Mouse (Mus musculus): Measurements from ENCODE around the gene Ppp2r5c. TPM values are rescaled to one million over a fixed set of nuclear protein-coding genes. Genes with fewer than 3 reads are reported as not detected.

The Ppp2r5c gene
- polyA plus RNA-seq, 1 experiment from 2014 or later: 146 TPM

- Histone ChIP-seq H3K27ac (ENCODE audit: low read length) (no peak overlapping the region), H3K4me3 (replicated peaks; ENCODE audit: low read length) (no peak overlapping the region), H3K4me1 (ENCODE audit: control insufficient read depth, insufficient read depth, low read length) (0 out of 2 replicates have a peak, but pooled peaks cover under 1% of the 10 kb centered on the region), H3K9ac (ENCODE audit: low read length) (no peak overlapping the region), H3K9me3 (replicated peaks; ENCODE audit: control insufficient read depth, low read length) (no peaks in the 10 kb centered on the region), H3K27me3 (ENCODE audit: control insufficient read depth, insufficient read depth, low read length) (no peaks in the 10 kb centered on the region), H3K4me2 (ENCODE audit: low read depth, low read length) (no peak overlapping the region), H3K36me3 (ENCODE audit: control insufficient read depth, insufficient read depth, low read length) (no peaks in the 10 kb centered on the region)
- WGBS: 89% methylated on average over 9 of the region's 9 CpGs
- no peak for ATAC-seq (ENCODE audit: insufficient read depth, low FRiP score)
Measured at GRCm38 (mm10) chr12:110478601-110479008, 31.7 kb downstream of the Ppp2r5c start.

DNA sequence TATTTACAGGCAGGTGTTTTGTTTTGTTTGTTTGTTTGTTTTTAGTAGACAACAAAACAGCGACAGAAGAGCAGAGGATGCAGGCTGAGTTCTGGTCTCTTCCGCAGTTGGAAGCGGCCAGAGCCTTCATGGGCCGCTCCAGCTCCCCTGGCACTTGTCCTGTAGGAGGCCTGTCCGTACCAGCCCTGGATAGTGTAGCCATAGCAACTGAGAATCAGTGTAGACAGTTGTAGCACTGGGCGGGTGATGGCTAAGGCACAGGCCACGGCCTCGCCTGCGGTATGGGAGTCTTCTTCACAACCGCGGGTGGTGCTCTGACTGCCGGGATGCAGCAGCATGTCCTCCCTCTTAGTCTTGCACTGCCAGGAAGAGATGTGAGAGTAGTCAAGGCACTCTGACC is 32.3 kb downstream of the Ppp2r5c start:
- H3K4me3 ChIP-seq (replicated peaks; ENCODE audit: low read length): no peak overlapping the region
- H3K9ac ChIP-seq (ENCODE audit: low read length): no peak overlapping the region
- no peak overlapping the region for H3K4me2 ChIP-seq (ENCODE audit: low read depth, low read length)
- ATAC-seq (ENCODE audit: insufficient read depth, low FRiP score): no peak
- peaks cover 6% of the 10 kb centered on the region; the same call in 1 of the 2 replicates for H3K4me1 ChIP-seq (ENCODE audit: control insufficient read depth, insufficient read depth, low read length)
- WGBS: 85% methylated on average over 12 of the region's 12 CpGs
- H3K27me3 ChIP-seq (ENCODE audit: control insufficient read depth, insufficient read depth, low read length): no peaks in the 10 kb centered on the region
- H3K36me3 ChIP-seq (ENCODE audit: control insufficient read depth, insufficient read depth, low read length): no peaks in the 10 kb centered on the region
- no peaks in the 10 kb centered on the region for H3K9me3 ChIP-seq (replicated peaks; ENCODE audit: control insufficient read depth, low read length)
- no peak overlapping the region for H3K27ac ChIP-seq (ENCODE audit: low read length)

DNA sequence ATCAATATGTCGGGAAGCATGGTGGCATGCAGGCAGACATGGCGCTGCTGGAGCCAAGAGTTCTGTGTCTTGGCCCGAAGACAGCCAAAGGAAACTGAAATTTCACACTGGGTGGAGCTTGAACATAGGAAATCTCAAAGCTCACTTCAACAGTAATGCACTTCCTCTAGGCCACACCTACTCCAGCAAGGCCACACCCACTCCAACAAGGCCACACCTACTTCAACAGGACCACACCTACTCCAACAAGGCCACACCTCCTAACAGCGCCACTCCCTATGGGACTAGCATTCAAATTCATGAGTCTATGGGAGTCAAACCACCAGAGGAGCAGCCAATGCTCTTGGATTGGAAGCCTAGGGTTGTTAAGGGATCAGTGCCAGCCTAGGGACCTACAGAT is 33.8 kb downstream of the Ppp2r5c start:
- H3K4me1 ChIP-seq (ENCODE audit: control insufficient read depth, insufficient read depth, low read length): peaks cover 11% of the 10 kb centered on the region
- H3K27ac ChIP-seq (ENCODE audit: low read length): no peak overlapping the region
- no peaks in the 10 kb centered on the region for H3K9me3 ChIP-seq (replicated peaks; ENCODE audit: control insufficient read depth, low read length)
- no peak for ATAC-seq (ENCODE audit: insufficient read depth, low FRiP score)
- no peak overlapping the region for H3K4me3 ChIP-seq (replicated peaks; ENCODE audit: low read length)
- H3K9ac ChIP-seq (ENCODE audit: low read length): no peak overlapping the region
- no peaks in the 10 kb centered on the region for H3K27me3 ChIP-seq (ENCODE audit: control insufficient read depth, insufficient read depth, low read length)
- 82% methylated on average over 4 of the region's 4 CpGs for whole genome bisulfite sequencing
- no peak overlapping the region for H3K4me2 ChIP-seq (ENCODE audit: low read depth, low read length)
- no peaks in the 10 kb centered on the region for H3K36me3 ChIP-seq (ENCODE audit: control insufficient read depth, insufficient read depth, low read length)

GRCm38 (mm10) chr12:110483761-110484160 is 36.8 kb downstream of the Ppp2r5c start:
- 38% methylated on average over 6 of the region's 6 CpGs for WGBS
- no peak for ATAC-seq (ENCODE audit: insufficient read depth, low FRiP score)
- Histone ChIP-seq H3K9ac (ENCODE audit: low read length) (no peak overlapping the region), H3K36me3 (ENCODE audit: control insufficient read depth, insufficient read depth, low read length) (no peaks in the 10 kb centered on the region), H3K4me3 (replicated peaks; ENCODE audit: low read length) (no peak overlapping the region), H3K27me3 (ENCODE audit: control insufficient read depth, insufficient read depth, low read length) (no peaks in the 10 kb centered on the region), H3K4me2 (ENCODE audit: low read depth, low read length) (no peak overlapping the region), H3K27ac (ENCODE audit: low read length) (no peak overlapping the region), H3K4me1 (ENCODE audit: control insufficient read depth, insufficient read depth, low read length) (peaks cover 35% of the 10 kb centered on the region), H3K9me3 (replicated peaks; ENCODE audit: control insufficient read depth, low read length) (no peaks in the 10 kb centered on the region)

- WGBS: 3% methylated on average over 17 of the region's 17 CpGs
- peak overlapping the region; percentile 80 for H3K4me3 ChIP-seq (replicated peaks; ENCODE audit: low read length)
- H3K4me1 ChIP-seq (ENCODE audit: control insufficient read depth, insufficient read depth, low read length): peaks cover 35% of the 10 kb centered on the region
- peak overlapping the region; percentile 91 for H3K9ac ChIP-seq (ENCODE audit: low read length)
- no peaks in the 10 kb centered on the region for H3K36me3 ChIP-seq (ENCODE audit: control insufficient read depth, insufficient read depth, low read length)
- no peaks in the 10 kb centered on the region for H3K27me3 ChIP-seq (ENCODE audit: control insufficient read depth, insufficient read depth, low read length)
- H3K4me2 ChIP-seq (ENCODE audit: low read depth, low read length): peak overlapping the region; percentile 95
- ATAC-seq (ENCODE audit: insufficient read depth, low FRiP score): peak; percentile 35
- no peaks in the 10 kb centered on the region for H3K9me3 ChIP-seq (replicated peaks; ENCODE audit: control insufficient read depth, low read length)
- H3K27ac ChIP-seq (ENCODE audit: low read length): peak overlapping the region; percentile 100
Measured at GRCm38 (mm10) chr12:110484824-110485584, 38.1 kb downstream of the Ppp2r5c start.

GRCm38 (mm10) chr12:110485585-110486331 is 38.8 kb downstream of the Ppp2r5c start:
- Histone ChIP-seq H3K27ac (ENCODE audit: low read length) (peak overlapping the region; percentile 100), H3K4me3 (replicated peaks; ENCODE audit: low read length) (peak overlapping the region; percentile 80), H3K4me1 (ENCODE audit: control insufficient read depth, insufficient read depth, low read length) (peaks cover 35% of the 10 kb centered on the region), H3K4me2 (ENCODE audit: low read depth, low read length) (peak overlapping the region; percentile 95), H3K36me3 (ENCODE audit: control insufficient read depth, insufficient read depth, low read length) (no peaks in the 10 kb centered on the region), H3K27me3 (ENCODE audit: control insufficient read depth, insufficient read depth, low read length) (no peaks in the 10 kb centered on the region), H3K9me3 (replicated peaks; ENCODE audit: control insufficient read depth, low read length) (no peaks in the 10 kb centered on the region), H3K9ac (ENCODE audit: low read length) (peak overlapping the region; percentile 91)
- ATAC-seq (ENCODE audit: insufficient read depth, low FRiP score): peak; percentile 88
- WGBS: under 1% methylated on average over 27 of the region's 27 CpGs

DNA sequence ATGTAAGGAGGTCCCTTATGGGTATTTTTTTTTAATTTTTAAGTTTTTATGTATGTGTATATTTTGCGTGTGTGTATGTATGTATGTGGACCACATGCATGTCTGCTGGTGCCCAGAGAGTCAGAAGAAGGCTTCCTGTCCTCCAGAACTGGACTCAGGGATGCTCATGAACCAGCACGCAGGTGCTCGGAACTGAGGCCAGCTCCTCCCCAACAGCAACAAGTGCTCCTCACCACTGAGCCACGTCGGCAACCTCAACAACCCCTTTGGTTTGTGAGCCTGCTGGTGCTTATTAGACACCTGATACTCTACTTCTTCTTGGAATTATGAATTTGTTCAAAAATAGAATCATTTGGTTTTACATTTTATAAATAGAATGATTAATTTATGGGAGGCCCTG is 39.9 kb downstream of the Ppp2r5c start:
- no peak overlapping the region for H3K27ac ChIP-seq (ENCODE audit: low read length)
- no peaks in the 10 kb centered on the region for H3K36me3 ChIP-seq (ENCODE audit: control insufficient read depth, insufficient read depth, low read length)
- H3K9ac ChIP-seq (ENCODE audit: low read length): peak overlapping the region; percentile 91
- peaks cover 35% of the 10 kb centered on the region for H3K4me1 ChIP-seq (ENCODE audit: control insufficient read depth, insufficient read depth, low read length)
- H3K4me3 ChIP-seq (replicated peaks; ENCODE audit: low read length): peak overlapping the region; percentile 80
- 73% methylated on average over 5 of the region's 5 CpGs for WGBS
- H3K4me2 ChIP-seq (ENCODE audit: low read depth, low read length): peak overlapping the region; percentile 95
- no peaks in the 10 kb centered on the region for H3K9me3 ChIP-seq (replicated peaks; ENCODE audit: control insufficient read depth, low read length)
- H3K27me3 ChIP-seq (ENCODE audit: control insufficient read depth, insufficient read depth, low read length): no peaks in the 10 kb centered on the region
- ATAC-seq (ENCODE audit: insufficient read depth, low FRiP score): no peak

DNA sequence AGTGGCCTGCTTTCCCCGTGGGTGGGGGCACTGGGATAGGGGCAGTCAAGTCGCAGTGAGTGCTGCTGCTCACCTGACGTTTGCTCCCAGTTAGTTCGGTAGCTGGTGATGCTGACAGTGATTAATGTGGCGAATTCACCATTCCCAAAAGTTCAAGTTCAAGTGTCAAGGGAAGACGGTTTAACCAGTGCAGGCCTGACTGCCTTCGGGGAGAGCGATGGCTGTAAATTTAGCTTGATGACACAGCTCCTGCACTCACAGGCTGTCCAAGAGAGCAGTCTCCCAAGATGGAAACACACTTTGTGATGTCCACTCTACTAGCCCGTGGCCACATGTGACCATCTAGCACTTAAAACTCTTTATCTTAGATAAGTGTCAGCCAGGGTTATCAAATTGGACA is 41.1 kb downstream of the Ppp2r5c start:
- H3K4me3 ChIP-seq (replicated peaks; ENCODE audit: low read length): no peak overlapping the region
- H3K27me3 ChIP-seq (ENCODE audit: control insufficient read depth, insufficient read depth, low read length): no peaks in the 10 kb centered on the region
- peak overlapping the region; percentile 17 for H3K9ac ChIP-seq (ENCODE audit: low read length)
- 48% methylated on average over 9 of the region's 9 CpGs for WGBS
- H3K9me3 ChIP-seq (replicated peaks; ENCODE audit: control insufficient read depth, low read length): no peaks in the 10 kb centered on the region
- ATAC-seq (ENCODE audit: insufficient read depth, low FRiP score): no peak
- H3K36me3 ChIP-seq (ENCODE audit: control insufficient read depth, insufficient read depth, low read length): no peaks in the 10 kb centered on the region
- H3K4me1 ChIP-seq (ENCODE audit: control insufficient read depth, insufficient read depth, low read length): peaks cover 35% of the 10 kb centered on the region
- H3K27ac ChIP-seq (ENCODE audit: low read length): 0 out of 2 replicates have a peak overlapping the region, but pooled peaks have one; percentile 23
- no peak overlapping the region for H3K4me2 ChIP-seq (ENCODE audit: low read depth, low read length)
